ENCODE assay signal across 22 mouse cellular contexts in genomic region chr3:58233296-58233695, GRCm38 (mm10).
DNase-seq lines count a peak whose midpoint lies in the region; ATAC-seq and TF ChIP-seq lines count a peak whose summit lies in the region.
"Had no signal": no experiment of that assay in that cellular context is flagged by ENCODE, and none has a peak within 500 bp of the region (broad histone marks: within the 10 kb centered on the region; RNA-seq: fewer than 3 reads in every experiment).

No protein-coding gene starts in this region.

- no peaks in the 10 kb centered on the region for H3K36me3 ChIP-seq in embryonic facial prominence, embryonic 14.5 days (ENCODE audit: control insufficient read depth, insufficient read depth, low read length)
- H3K36me3 ChIP-seq in embryonic facial prominence, embryonic 10.5 days (replicated peaks), result no peaks in the 10 kb centered on the region
- no peaks in the 10 kb centered on the region for H3K36me3 ChIP-seq in midbrain, embryonic 14.5 days (ENCODE audit: control insufficient read depth, insufficient read depth, low read length)
- H3K36me3 ChIP-seq in midbrain, embryonic 10.5 days, result no peaks in the 10 kb centered on the region
- H3K36me3 ChIP-seq in hindbrain, postnatal 0 days (ENCODE audit: insufficient read depth, low read length), result no peaks in the 10 kb centered on the region
- H3K36me3 ChIP-seq: G1E had no signal

- no peak for ATAC-seq in embryonic facial prominence, embryonic 14.5 days (ENCODE audit: low read depth)
- ATAC-seq in midbrain, embryonic 14.5 days (ENCODE audit: low FRiP score, low TSS enrichment), result no peak
- no peak for ATAC-seq in hindbrain, postnatal 0 days
- ATAC-seq: activated CD4-positive, CD25-positive, alpha-beta regulatory T cell, adult 4 months; CD4-positive, CD25-positive, alpha-beta regulatory T cell, adult 4 months; Patski had no signal

- no peak for TF ChIP-seq CTCF in hindbrain, postnatal 0 days (IDR thresholded peaks at IDR 0.05; ENCODE audit: low read depth)

- no peaks in the 10 kb centered on the region for H3K27me3 ChIP-seq in embryonic facial prominence, embryonic 14.5 days (replicated peaks; ENCODE audit: control insufficient read depth, insufficient read depth, low read length)
- no peaks in the 10 kb centered on the region for H3K27me3 ChIP-seq in embryonic facial prominence, embryonic 10.5 days (replicated peaks; ENCODE audit: low read depth, poor library complexity, severe bottlenecking)
- no peaks in the 10 kb centered on the region for H3K27me3 ChIP-seq in midbrain, embryonic 14.5 days (ENCODE audit: control insufficient read depth, insufficient read depth, low read length)
- no peaks in the 10 kb centered on the region for H3K27me3 ChIP-seq in midbrain, embryonic 10.5 days (ENCODE audit: low read depth, poor library complexity, severe bottlenecking)
- H3K27me3 ChIP-seq in hindbrain, postnatal 0 days (ENCODE audit: insufficient read depth, low read length), result no peaks in the 10 kb centered on the region
- H3K27me3 ChIP-seq: CH12.LX, Patski had no signal

- no peak overlapping the region for H3K9ac ChIP-seq in embryonic facial prominence, embryonic 14.5 days (ENCODE audit: low read depth, low read length)
- no peak overlapping the region for H3K9ac ChIP-seq in midbrain, embryonic 14.5 days (replicated peaks; ENCODE audit: low read length)
- H3K9ac ChIP-seq in hindbrain, postnatal 0 days (replicated peaks; ENCODE audit: low read length), result no peak overlapping the region

- no peaks in the 10 kb centered on the region for H3K9me3 ChIP-seq in embryonic facial prominence, embryonic 14.5 days (ENCODE audit: control insufficient read depth, low read length)
- no peaks in the 10 kb centered on the region for H3K9me3 ChIP-seq in embryonic facial prominence, embryonic 10.5 days
- H3K9me3 ChIP-seq in midbrain, embryonic 14.5 days (ENCODE audit: control insufficient read depth, low read length), result no peaks in the 10 kb centered on the region
- H3K9me3 ChIP-seq in midbrain, embryonic 10.5 days (replicated peaks), result no peaks in the 10 kb centered on the region
- H3K9me3 ChIP-seq in hindbrain, postnatal 0 days (ENCODE audit: low read length), result no peaks in the 10 kb centered on the region
- H3K9me3 ChIP-seq: G1E had no signal

- no peaks in the 10 kb centered on the region for H3K4me1 ChIP-seq in embryonic facial prominence, embryonic 14.5 days (ENCODE audit: control insufficient read depth, insufficient read depth, low read length)
- no peaks in the 10 kb centered on the region for H3K4me1 ChIP-seq in embryonic facial prominence, embryonic 10.5 days
- no peaks in the 10 kb centered on the region for H3K4me1 ChIP-seq in midbrain, embryonic 14.5 days (ENCODE audit: control insufficient read depth, insufficient read depth, low read length)
- H3K4me1 ChIP-seq in midbrain, embryonic 10.5 days, result no peaks in the 10 kb centered on the region
- H3K4me1 ChIP-seq in hindbrain, postnatal 0 days (ENCODE audit: insufficient read depth, low read length), result no peaks in the 10 kb centered on the region

- H3K4me2 ChIP-seq in embryonic facial prominence, embryonic 14.5 days (ENCODE audit: low read depth, low read length), result no peak overlapping the region
- no peak overlapping the region for H3K4me2 ChIP-seq in midbrain, embryonic 14.5 days (ENCODE audit: low read length)
- no peak overlapping the region for H3K4me2 ChIP-seq in hindbrain, postnatal 0 days (ENCODE audit: low read depth, low read length)

- 51% methylated on average over 2 of the region's 2 CpGs for WGBS in embryonic facial prominence, embryonic 14.5 days
- WGBS in embryonic facial prominence, embryonic 10.5 days, result 75% methylated on average over 2 of the region's 2 CpGs
- 72% methylated on average over 2 of the region's 2 CpGs for WGBS in midbrain, embryonic 14.5 days
- 86% methylated on average over 2 of the region's 2 CpGs for WGBS in midbrain, embryonic 10.5 days
- 53% methylated on average over 2 of the region's 2 CpGs for WGBS in hindbrain, postnatal 0 days

- no peak overlapping the region for H3K4me3 ChIP-seq in embryonic facial prominence, embryonic 14.5 days (ENCODE audit: low read depth, low read length)
- H3K4me3 ChIP-seq in embryonic facial prominence, embryonic 10.5 days, result no peak overlapping the region
- H3K4me3 ChIP-seq in midbrain, embryonic 14.5 days (replicated peaks; ENCODE audit: low read depth, low read length), result no peak overlapping the region
- H3K4me3 ChIP-seq in midbrain, embryonic 10.5 days, result no peak overlapping the region
- no peak overlapping the region for H3K4me3 ChIP-seq in hindbrain, postnatal 0 days (ENCODE audit: low read length)

- no peak overlapping the region for H3K27ac ChIP-seq in embryonic facial prominence, embryonic 14.5 days (replicated peaks; ENCODE audit: low read depth, low read length)
- H3K27ac ChIP-seq in embryonic facial prominence, embryonic 10.5 days (replicated peaks), result no peak overlapping the region
- no peak overlapping the region for H3K27ac ChIP-seq in midbrain, embryonic 14.5 days (replicated peaks; ENCODE audit: low read depth, low read length)
- H3K27ac ChIP-seq in midbrain, embryonic 10.5 days (replicated peaks), result no peak overlapping the region
- H3K27ac ChIP-seq in hindbrain, postnatal 0 days, result no peak overlapping the region

- DNase-seq in embryonic facial prominence, embryonic 14.5 days (ENCODE audit: low spot score), result peak; percentile 57
- DNase-seq in embryonic facial prominence, embryonic 10.5 days (ENCODE audit: low spot score), result no peak
- DNase-seq in midbrain, embryonic 14.5 days, result peak; percentile 12
- DNase-seq in midbrain, embryonic 10.5 days (ENCODE audit: low spot score), result no peak
- peak; percentile 76 for DNase-seq in NIH3T3 (ENCODE audit: low read depth)
- no peak for DNase-seq in hindbrain, postnatal 0 days (ENCODE audit: low spot score)
- DNase-seq: adrenal gland, adult 2 months; adrenal gland, adult 8-10 months; adrenal gland, postnatal 10 days; adrenal gland, postnatal 14 days; adrenal gland, postnatal 25 days; adrenal gland, postnatal 36 days; B cell, adult 2 months; cerebellum, adult 11 months; cerebellum, adult 11-12 months; cerebellum, adult 18-20 months; cerebellum, adult 2 months had no signal

Comparison
In these comparisons a context has a peak if more than half of its experiments do, and no peak if none do; other contexts are left out.
1. DNase-seq: peak in embryonic facial prominence, embryonic 14.5 days (single experiment), midbrain, embryonic 14.5 days (single experiment) and NIH3T3 (single experiment); none in embryonic facial prominence, embryonic 10.5 days (single experiment), midbrain, embryonic 10.5 days (single experiment) and hindbrain, postnatal 0 days (single experiment).